Mouse (Mus musculus) liver, embryonic 14.5 days (tissue): ENCODE measurements around the gene Pnkd. TPM values are rescaled to one million over a fixed set of nuclear protein-coding genes. Genes with fewer than 3 reads are reported as not detected.
A peak's percentile ranks its signal among the peaks of the same experiment; 100 is the strongest.

Source experiments
- ATAC-seq: fragments of 200-750 bp; cut with Nextera tagmentation; 2 replicates; pipeline ENCODE4 v1.8.0; 2017; ENCODE audit warnings: moderate number of reproducible peaks, mild to moderate bottlenecking, moderate library complexity; ENCODE audit not compliant: insufficient read depth
- DNase-seq, 3 experiments: peaks; one replicate each; pipeline ENCODE4 v3.0.0-alpha.2; 2012 to 2013; ENCODE audit warnings: low read depth in 3 of 3, low spot score in 3 of 3
- H3K27ac ChIP-seq: fragments of 300-500 bp; sonication (generic); 2 replicates; pipeline ENCODE4 v1.5.1; 2014; ENCODE audit warnings: moderate library complexity, mild to moderate bottlenecking, control low read depth, inconsistent platforms
- H3K27me3 ChIP-seq: fragments of 300-500 bp; sonication (generic); 2 replicates; pipeline ENCODE4 v1.6.1; 2014; ENCODE audit warnings: mild to moderate bottlenecking, low read length, moderate library complexity; ENCODE audit not compliant: control insufficient read depth, insufficient read depth
- H3K36me3 ChIP-seq: fragments of 300-500 bp; sonication (generic); replicated peaks from 2 replicates; pipeline ENCODE4 v1.6.1; 2014; ENCODE audit warnings: low read depth; ENCODE audit not compliant: control insufficient read depth, insufficient read depth
- H3K4me1 ChIP-seq, 2 experiments: fragments of 200-500 bp in 1 of 2; fragments of 300-500 bp in 1 of 2; sonication (generic) in 1 of 2; replicated peaks; 2 replicates each; pipeline ENCODE4 v1.6.1; 2012 to 2014; ENCODE audit warnings: antibody characterized with exemption in 1 of 2, inconsistent platforms in 1 of 2, low read length in 1 of 2; ENCODE audit not compliant: control insufficient read depth in 2 of 2, insufficient read depth in 2 of 2
- H3K4me2 ChIP-seq: fragments of 300-500 bp; sonication (generic); 2 replicates; pipeline ENCODE4 v1.6.1; 2014; ENCODE audit warnings: low read depth, mild to moderate bottlenecking, control low read depth, moderate library complexity
- H3K4me3 ChIP-seq, 2 experiments: fragments of 200-500 bp in 1 of 2; fragments of 300-500 bp in 1 of 2; sonication (generic) in 1 of 2; 2 replicates each; pipeline ENCODE4 v1.5.1; 2012 to 2014; ENCODE audit warnings: low read depth in 2 of 2, low read length in 2 of 2, mild to moderate bottlenecking in 2 of 2, control low read depth in 1 of 2, inconsistent platforms in 1 of 2, moderate library complexity in 1 of 2; ENCODE audit not compliant: insufficient read depth in 1 of 2
- H3K9ac ChIP-seq: fragments of 300-500 bp; sonication (generic); replicated peaks from 2 replicates; pipeline ENCODE4 v1.6.1; 2014; ENCODE audit warnings: mild to moderate bottlenecking, control low read depth, moderate library complexity
- H3K9me3 ChIP-seq: fragments of 300-500 bp; sonication (generic); 2 replicates; pipeline ENCODE4 v1.6.1; 2016; ENCODE audit warnings: low read length, mixed read lengths; ENCODE audit not compliant: control insufficient read depth
- CTCF ChIP-seq: IDR thresholded peaks from 2 replicates; pipeline ENCODE4 v1.5.1; 2016; ENCODE audit warnings: antibody characterized with exemption, low read depth, control low read depth
- EP300 ChIP-seq: IDR thresholded peaks from 2 replicates; pipeline ENCODE4 v1.6.1; 2016; ENCODE audit warnings: antibody characterized with exemption, low read depth
- WGBS: fragments of 180-500 bp; shearing (Covaris S2); extraction: QIAGEN DNeasy Blood & Tissue Kit; methylation state at CpG from one replicate; pipeline ENCODE4 v1.1.7; 2014; ENCODE audit not compliant: insufficient replicate concordance; 5-methylcytosine and 5-hydroxymethylcytosine counted together
- polyA plus RNA-seq, 2 experiments: library from polyadenylated mRNA; depleted of rRNA in 1 of 2; stranded (reverse) in 1 of 2; unstranded in 1 of 2; fragments of >200 nt; fragmentation: Nextera tagmentation in 1 of 2; extraction: Ambion mirVana in 1 of 2; gene quantifications; 2 replicates each; pipeline versions ENCODE4 v1.2.1 to v1.2.3; 2012 to 2014

The Pnkd gene
- polyA plus RNA-seq, 2 experiments: 16.8 to 42.1 TPM

GRCm38 (mm10) chr1:74309767-74310166 lies 25.0 kb downstream of the Pnkd start:
- no peak overlapping the region for H3K27ac ChIP-seq
- TF ChIP-seq EP300: no peak
- TF ChIP-seq CTCF: no peak
- 25% methylated on average over 3 of the region's 3 CpGs for WGBS

GRCm38 (mm10) chr1:74313049-74313692 lies 28.4 kb downstream of the Pnkd start:
- WGBS: 2% methylated on average over 3 of the region's 3 CpGs
- Histone ChIP-seq H3K9ac (no peak overlapping the region), H3K36me3 (no peaks in the 10 kb centered on the region), H3K27ac (no peak overlapping the region), H3K4me2 (no peak overlapping the region), H3K9me3 (no peaks in the 10 kb centered on the region), H3K27me3 (no peaks in the 10 kb centered on the region), H3K4me1 (peaks cover 0 to 10% of the 10 kb centered on the region in 2 experiments; a peak in 1 of 4 replicates), H3K4me3 (no peak overlapping the region)
- TF ChIP-seq EP300 (no peak), CTCF (peak; percentile 85)
- ATAC-seq: no peak
- peak; percentile 55 to 61 (median 58) for DNase-seq

More at GRCm38 (mm10) chr1:74309767-74310166, 25.0 kb downstream of the Pnkd start:
- Histone ChIP-seq H3K36me3 (no peaks in the 10 kb centered on the region), H3K4me1 (peaks cover 0 to 27% of the 10 kb centered on the region in 2 experiments; a peak in 3 of 4 replicates), H3K4me3 (no peak overlapping the region), H3K9me3 (no peaks in the 10 kb centered on the region), H3K27me3 (no peaks in the 10 kb centered on the region), H3K9ac (no peak overlapping the region), H3K4me2 (no peak overlapping the region)
- no peak for ATAC-seq
- no peak for DNase-seq

- Histone ChIP-seq H3K9ac (no peak overlapping the region), H3K9me3 (no peaks in the 10 kb centered on the region), H3K27me3 (no peaks in the 10 kb centered on the region), H3K27ac (no peak overlapping the region), H3K4me1 (peaks cover 0 to 4% of the 10 kb centered on the region in 2 experiments; a peak in 1 of 4 replicates), H3K4me3 (no peak overlapping the region), H3K4me2 (no peak overlapping the region), H3K36me3 (no peaks in the 10 kb centered on the region)
- 62% methylated on average over 3 of the region's 3 CpGs for WGBS
- ATAC-seq: no peak
- TF ChIP-seq CTCF (no peak), EP300 (no peak)
- DNase-seq: no peak
Observed at GRCm38 (mm10) chr1:74314796-74315195, 30.1 kb downstream of the Pnkd start.

DNA sequence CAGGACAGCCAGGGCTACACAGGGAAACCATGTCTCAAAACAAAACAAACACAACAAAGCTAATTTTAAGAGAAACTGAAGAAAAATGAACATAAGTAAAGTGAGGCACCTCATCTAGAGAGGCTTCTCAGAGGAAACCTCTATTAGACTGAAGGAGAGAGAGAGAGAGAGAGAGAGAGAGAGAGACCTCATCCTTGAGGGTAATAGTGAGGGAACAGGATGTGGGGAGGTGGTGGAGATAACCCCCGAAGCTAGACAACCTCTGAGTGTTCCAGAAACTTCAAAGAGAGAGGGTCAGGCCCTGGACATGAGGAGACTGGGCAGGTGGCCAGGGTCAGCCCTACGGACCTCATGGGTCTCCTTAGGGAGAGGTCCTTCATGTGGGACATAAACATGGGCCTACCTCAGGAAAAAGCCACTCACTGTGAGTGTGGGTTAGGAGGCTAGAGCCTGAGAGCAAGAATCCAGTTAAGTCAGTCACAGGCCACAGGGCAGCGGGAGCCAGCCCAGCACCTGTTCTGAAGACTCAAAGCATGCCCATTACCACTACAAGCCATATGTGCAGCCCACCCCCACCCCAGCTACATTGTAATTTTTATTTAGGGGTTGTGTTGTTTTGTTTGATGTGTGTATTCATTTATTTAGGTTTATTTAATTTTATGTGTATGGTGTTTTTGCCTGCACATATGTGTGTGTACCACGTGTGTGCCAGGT lies 31.5 kb downstream of the Pnkd start:
- WGBS: 57% methylated on average over 4 of the region's 4 CpGs
- ATAC-seq (no peak), DNase-seq (no peak)
- Histone ChIP-seq H3K36me3 (no peaks in the 10 kb centered on the region), H3K27ac (no peak overlapping the region), H3K4me3 (no peak overlapping the region), H3K27me3 (no peaks in the 10 kb centered on the region), H3K9ac (no peak overlapping the region), H3K4me2 (no peak overlapping the region), H3K4me1 (no peaks in the 10 kb centered on the region), H3K9me3 (no peaks in the 10 kb centered on the region)
- TF ChIP-seq EP300 (no peak), CTCF (no peak)

DNA sequence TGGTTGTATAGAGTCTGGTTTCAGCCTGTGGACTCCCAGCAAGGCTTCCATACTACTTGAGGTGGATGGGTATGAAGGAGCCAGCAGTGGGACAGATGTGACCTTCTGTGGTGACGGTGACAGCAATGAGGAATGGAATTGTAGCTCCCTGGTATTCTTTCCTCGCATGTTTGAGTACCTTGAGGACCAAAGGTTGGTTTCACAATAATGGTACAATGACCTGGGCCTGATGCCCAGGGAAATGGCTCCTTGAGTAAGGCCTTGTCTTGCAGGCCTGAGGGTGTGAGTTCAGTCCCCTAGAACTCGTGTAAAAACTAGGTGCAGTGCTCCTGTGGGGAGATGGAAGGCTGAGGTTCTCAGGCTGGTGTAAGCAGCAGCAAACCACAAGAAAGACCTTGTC lies 34.0 kb downstream of the Pnkd start:
- H3K4me2 ChIP-seq: no peak overlapping the region
- no peak overlapping the region for H3K9ac ChIP-seq
- no peaks in the 10 kb centered on the region for H3K36me3 ChIP-seq
- no peaks in the 10 kb centered on the region for H3K4me1 ChIP-seq
- ATAC-seq (no peak), DNase-seq (no peak)
- H3K9me3 ChIP-seq: no peaks in the 10 kb centered on the region
- H3K27ac ChIP-seq: no peak overlapping the region
- TF ChIP-seq CTCF: no peak
- 64% methylated on average over 3 of the region's 3 CpGs for WGBS
- H3K27me3 ChIP-seq: no peaks in the 10 kb centered on the region
- no peak overlapping the region for H3K4me3 ChIP-seq
